Mouse (Mus musculus) hindbrain, embryonic 16.5 days (tissue): ENCODE measurements at regions not wholly inside any gene's neighbourhood (a gene's known extent, or its start where the extent isn't known, plus 50 kb on each side); places are given as distances from the start of the nearest gene placed in this dataset.
A peak's percentile ranks its signal among the peaks of the same experiment; 100 is the strongest.
"Not testable (repeated sequence)": the region's sequence is repeated elsewhere in the genome, so short reads cannot be mapped to it uniquely, and the experiment has no call there.

Source experiments
- ATAC-seq: fragments of 200-750 bp; cut with Nextera tagmentation; 2 replicates; pipeline ENCODE4 v1.8.0; 2017; ENCODE audit warnings: moderate TSS enrichment, moderate library complexity
- H3K27ac ChIP-seq: fragments of 300-500 bp; sonication (generic); 2 replicates; pipeline ENCODE4 v1.5.1; 2014; ENCODE audit warnings: low read depth, mild to moderate bottlenecking, control low read depth, low read length, moderate library complexity
- H3K27me3 ChIP-seq: fragments of 300-500 bp; sonication (generic); replicated peaks from 2 replicates; pipeline ENCODE4 v1.6.1; 2014; ENCODE audit warnings: low read length; ENCODE audit not compliant: control insufficient read depth, insufficient read depth
- H3K36me3 ChIP-seq: fragments of 300-500 bp; sonication (generic); 2 replicates; pipeline ENCODE4 v1.6.1; 2014; ENCODE audit warnings: mild to moderate bottlenecking, low read length, moderate library complexity, mixed read lengths; ENCODE audit not compliant: control insufficient read depth, insufficient read depth
- H3K4me1 ChIP-seq: fragments of 300-500 bp; sonication (generic); 2 replicates; pipeline ENCODE4 v1.6.1; 2014; ENCODE audit warnings: low read depth, low read length; ENCODE audit not compliant: control insufficient read depth, insufficient read depth
- H3K4me2 ChIP-seq: fragments of 300-500 bp; sonication (generic); 2 replicates; pipeline ENCODE4 v1.6.1; 2014; ENCODE audit warnings: mild to moderate bottlenecking, low read length, control low read depth, moderate library complexity
- H3K4me3 ChIP-seq: fragments of 300-500 bp; sonication (generic); 2 replicates; pipeline ENCODE4 v1.5.1; 2014; ENCODE audit warnings: mild to moderate bottlenecking, low read length, control low read depth, moderate library complexity
- H3K9ac ChIP-seq: fragments of 300-500 bp; sonication (generic); 2 replicates; pipeline ENCODE4 v1.6.1; 2014; ENCODE audit warnings: low read depth, mild to moderate bottlenecking, control low read depth, low read length, moderate library complexity
- H3K9me3 ChIP-seq: fragments of 300-500 bp; sonication (generic); 2 replicates; pipeline ENCODE4 v1.6.1; 2014; ENCODE audit warnings: mild to moderate bottlenecking, low read length, moderate library complexity; ENCODE audit not compliant: control insufficient read depth
- WGBS: fragments of 180-500 bp; shearing (Covaris S2); extraction: QIAGEN DNeasy Blood & Tissue Kit; methylation state at CpG from one replicate; pipeline ENCODE4 v1.1.7; 2014; 5-methylcytosine and 5-hydroxymethylcytosine counted together

- Histone ChIP-seq H3K36me3 (no peaks in the 10 kb centered on the region), H3K4me1 (peaks cover 18% of the 10 kb centered on the region), H3K4me3 (no peak overlapping the region), H3K27me3 (no peaks in the 10 kb centered on the region), H3K9me3 (peaks cover 3% of the 10 kb centered on the region; the same call in 1 of the 2 replicates), H3K4me2 (no peak overlapping the region), H3K9ac (no peak overlapping the region), H3K27ac (0 out of 2 replicates have a peak overlapping the region, but pooled peaks have one; percentile 12)
- WGBS, result 57% methylated on average over 22 of the region's 22 CpGs
- ATAC-seq, result 0 out of 2 replicates have a peak, but pooled peaks have one; percentile 32
Observed at GRCm38 (mm10) chr13:97408414-97409290, 167.7 kb downstream of the Enc1 start.

GRCm38 (mm10) chr13:97407773-97408172 lies 166.9 kb downstream of the Enc1 start:
- Histone ChIP-seq H3K4me2 (no peak overlapping the region), H3K27me3 (no peaks in the 10 kb centered on the region), H3K4me1 (peaks cover 18% of the 10 kb centered on the region), H3K27ac (no peak overlapping the region), H3K9ac (no peak overlapping the region), H3K4me3 (no peak overlapping the region), H3K36me3 (no peaks in the 10 kb centered on the region), H3K9me3 (peaks cover 3% of the 10 kb centered on the region; the same call in 1 of the 2 replicates)
- ATAC-seq, result no peak
- WGBS, result 44% methylated on average over 2 of the region's 2 CpGs

GRCm38 (mm10) chr13:97406678-97407077 lies 165.8 kb downstream of the Enc1 start:
- Histone ChIP-seq H3K4me3 (no peak overlapping the region), H3K9ac (no peak overlapping the region), H3K9me3 (peaks cover 3% of the 10 kb centered on the region; the same call in 1 of the 2 replicates), H3K27me3 (no peaks in the 10 kb centered on the region), H3K4me1 (peaks cover 18% of the 10 kb centered on the region), H3K36me3 (no peaks in the 10 kb centered on the region), H3K4me2 (no peak overlapping the region), H3K27ac (no peak overlapping the region)
- no peak for ATAC-seq
- WGBS, result 42% methylated on average over 7 of the region's 7 CpGs

- H3K4me2 ChIP-seq, result no peak overlapping the region
- H3K27ac ChIP-seq, result no peak overlapping the region
- peaks cover 2% of the 10 kb centered on the region for H3K4me1 ChIP-seq
- H3K9me3 ChIP-seq, result peaks cover 3% of the 10 kb centered on the region; the same call in 1 of the 2 replicates
- H3K27me3 ChIP-seq, result no peaks in the 10 kb centered on the region
- H3K36me3 ChIP-seq, result no peaks in the 10 kb centered on the region
- no peak for ATAC-seq
- H3K9ac ChIP-seq, result no peak overlapping the region
- no peak overlapping the region for H3K4me3 ChIP-seq
- 47% methylated on average over 10 of the region's 10 CpGs for WGBS
Observed at GRCm38 (mm10) chr13:97402164-97402761, 161.4 kb downstream of the Enc1 start.

GRCm38 (mm10) chr13:97401620-97402019 lies 160.7 kb downstream of the Enc1 start:
- H3K27me3 ChIP-seq, result no peaks in the 10 kb centered on the region
- H3K4me1 ChIP-seq, result no peaks in the 10 kb centered on the region
- H3K4me2 ChIP-seq, result no peak overlapping the region
- H3K9ac ChIP-seq, result no peak overlapping the region
- H3K36me3 ChIP-seq, result no peaks in the 10 kb centered on the region
- 78% methylated on average over 7 of the region's 7 CpGs for WGBS
- peaks cover 3% of the 10 kb centered on the region; the same call in 1 of the 2 replicates for H3K9me3 ChIP-seq
- H3K27ac ChIP-seq, result no peak overlapping the region
- no peak overlapping the region for H3K4me3 ChIP-seq
- no peak for ATAC-seq

- H3K9ac ChIP-seq, result no peak overlapping the region
- H3K27me3 ChIP-seq, result no peaks in the 10 kb centered on the region
- 86% methylated on average over 1 of the region's 1 CpGs for WGBS
- H3K4me1 ChIP-seq, result no peaks in the 10 kb centered on the region
- no peaks in the 10 kb centered on the region for H3K36me3 ChIP-seq
- no peak overlapping the region for H3K4me2 ChIP-seq
- ATAC-seq, result no peak
- H3K9me3 ChIP-seq, result no peaks in the 10 kb centered on the region
- H3K27ac ChIP-seq, result no peak overlapping the region
- no peak overlapping the region for H3K4me3 ChIP-seq
Observed at GRCm38 (mm10) chr13:97398041-97398440, 157.1 kb downstream of the Enc1 start.

- Histone ChIP-seq H3K9ac (no peak overlapping the region), H3K27me3 (no peaks in the 10 kb centered on the region), H3K4me2 (no peak overlapping the region), H3K27ac (no peak overlapping the region), H3K4me1 (no peaks in the 10 kb centered on the region), H3K36me3 (no peaks in the 10 kb centered on the region), H3K4me3 (no peak overlapping the region), H3K9me3 (no peaks in the 10 kb centered on the region)
- WGBS, result 88% methylated on average over 3 of the region's 3 CpGs
- no peak for ATAC-seq
Observed at GRCm38 (mm10) chr13:97396899-97397640, 156.2 kb downstream of the Enc1 start.

- ATAC-seq, H3K4me2 ChIP-seq, H3K27ac ChIP-seq, H3K27me3 ChIP-seq, H3K9ac ChIP-seq, H3K36me3 ChIP-seq, H3K9me3 ChIP-seq, H3K4me1 ChIP-seq, H3K4me3 ChIP-seq: not testable (repeated sequence)
- WGBS, result 76% methylated on average over 2 of the region's 2 CpGs
Observed at GRCm38 (mm10) chr13:97396286-97396685, 155.4 kb downstream of the Enc1 start.
